Comparison of ENCODE assay signal across 8 mouse cellular contexts in the genomic region with DNA sequence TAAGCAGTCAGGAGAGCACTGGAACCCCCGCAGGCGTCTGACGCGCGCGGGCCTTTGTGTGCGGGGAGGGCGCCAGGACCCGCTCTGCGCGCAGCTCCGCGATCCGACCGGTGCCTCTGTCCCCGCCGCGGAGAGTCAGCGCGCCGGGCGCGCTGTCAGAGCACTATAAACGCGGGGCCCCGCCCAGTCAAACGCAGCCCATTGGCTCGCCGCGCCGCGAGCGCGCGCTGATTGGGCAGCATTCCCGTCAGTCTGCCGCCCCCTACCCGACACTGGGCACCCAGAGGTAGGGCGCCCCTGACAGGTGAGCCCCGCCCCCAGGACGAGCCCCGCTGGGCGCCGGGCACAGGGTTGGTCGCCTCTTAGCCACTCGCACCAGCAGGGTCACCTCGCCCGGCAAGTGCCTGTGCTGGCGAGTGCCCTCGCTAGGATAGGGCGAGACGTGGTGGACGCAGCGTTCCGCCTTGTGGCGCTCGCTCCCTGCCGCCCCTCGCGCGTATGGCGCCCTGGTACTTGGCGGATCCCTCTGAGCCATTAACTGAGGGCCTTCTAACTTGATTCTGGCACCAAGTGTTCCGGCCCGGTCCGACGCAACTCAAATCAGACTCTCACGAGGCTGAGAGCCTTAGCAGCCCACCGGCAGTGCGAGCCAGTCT. TPM values are rescaled to one million over a fixed set of nuclear protein-coding genes. Genes with fewer than 3 reads are reported as not detected.
DNase-seq lines count a peak whose midpoint lies in the region; ATAC-seq lines count a peak whose summit lies in the region.

A gene (minus strand): TSS at position 140 of the 656 bp plus-strand sequence.

- peak; percentile 93 for ATAC-seq in embryonic facial prominence, embryonic 13.5 days (ENCODE audit: insufficient number of reproducible peaks, insufficient read depth, low FRiP score, low TSS enrichment, low read depth)
- peak; percentile 90 for ATAC-seq in midbrain, embryonic 12.5 days (ENCODE audit: low FRiP score, low read depth)

- peak within 1 kb of the TSS; percentile 95 for H3K4me3 ChIP-seq in embryonic facial prominence, embryonic 13.5 days
- peak within 1 kb of the TSS; percentile 95 for H3K4me3 ChIP-seq in limb, embryonic 10.5 days
- H3K4me3 ChIP-seq in midbrain, embryonic 12.5 days, result peak within 1 kb of the TSS; percentile 83

- peak within 1 kb of the TSS; percentile 98 for H3K9ac ChIP-seq in embryonic facial prominence, embryonic 13.5 days
- peak within 1 kb of the TSS; percentile 89 for H3K9ac ChIP-seq in midbrain, embryonic 12.5 days (replicated peaks)

- peak within 1 kb of the TSS; percentile 86 for H3K4me2 ChIP-seq in embryonic facial prominence, embryonic 13.5 days
- peak within 1 kb of the TSS; percentile 91 for H3K4me2 ChIP-seq in midbrain, embryonic 12.5 days (replicated peaks)

- H3K27ac ChIP-seq in embryonic facial prominence, embryonic 13.5 days, result peak within 1 kb of the TSS; percentile 89
- H3K27ac ChIP-seq in limb, embryonic 10.5 days, result peak within 1 kb of the TSS; percentile 97
- peak within 1 kb of the TSS; percentile 89 for H3K27ac ChIP-seq in midbrain, embryonic 12.5 days (replicated peaks)

- no peaks in the 10 kb centered on the region for H3K27me3 ChIP-seq in embryonic facial prominence, embryonic 13.5 days
- no peaks in the 10 kb centered on the region for H3K27me3 ChIP-seq in limb, embryonic 10.5 days (ENCODE audit: low read depth, poor library complexity, severe bottlenecking)
- H3K27me3 ChIP-seq in midbrain, embryonic 12.5 days, result peaks cover 18% of the 10 kb centered on the region

- H3K36me3 ChIP-seq in embryonic facial prominence, embryonic 13.5 days, result peaks cover 8% of the 10 kb centered on the region
- peaks cover 24% of the 10 kb centered on the region for H3K36me3 ChIP-seq in limb, embryonic 10.5 days
- 0 out of 2 replicates have a peak, but pooled peaks cover 5% of the 10 kb centered on the region for H3K36me3 ChIP-seq in midbrain, embryonic 12.5 days

- 0% methylated on average over 59 of the region's 70 CpGs for WGBS in embryonic facial prominence, embryonic 13.5 days
- under 1% methylated on average over 70 of the region's 70 CpGs for WGBS in limb, embryonic 10.5 days
- WGBS in midbrain, embryonic 12.5 days, result under 1% methylated on average over 67 of the region's 70 CpGs

- peaks cover 21% of the 10 kb centered on the region for H3K4me1 ChIP-seq in embryonic facial prominence, embryonic 13.5 days
- peaks cover 44% of the 10 kb centered on the region for H3K4me1 ChIP-seq in limb, embryonic 10.5 days
- peaks cover 21% of the 10 kb centered on the region for H3K4me1 ChIP-seq in midbrain, embryonic 12.5 days

- no peaks in the 10 kb centered on the region for H3K9me3 ChIP-seq in embryonic facial prominence, embryonic 13.5 days
- no peaks in the 10 kb centered on the region for H3K9me3 ChIP-seq in limb, embryonic 10.5 days (replicated peaks)
- H3K9me3 ChIP-seq in midbrain, embryonic 12.5 days, result no peaks in the 10 kb centered on the region

- peak; percentile 89 to 93 for DNase-seq in adrenal gland, postnatal 4 days (ENCODE audit: low spot score in 2 of 2)
- DNase-seq in heart, adult 18-20 months, result peak; percentile 96 to 97
- peak; percentile 98 for DNase-seq in kidney, adult 18-20 months
- peak; percentile 97 for DNase-seq in limb, embryonic 10.5 days (ENCODE audit: low spot score)
- DNase-seq in skeletal muscle tissue, adult 2 months (ENCODE audit: low read depth, low spot score), result peak; percentile 85
- no peak for DNase-seq in MN1 (ENCODE audit: low spot score)

RNA-seq across cellular contexts. Expression of the gene that starts here (rescaled TPM):
- 10 to 100 TPM; 34.2 to 41.3 TPM for total RNA-seq in adrenal gland, postnatal 4 days (2021)
- polyA plus RNA-seq in embryonic facial prominence, embryonic 13.5 days (2015; fragmentation: Nextera tagmentation; extraction: Ambion mirVana), result 30.9 and 37.1 TPM in 2 replicates
- 10 to 100 TPM; 12.3 to 13.9 TPM for total RNA-seq in heart, adult 18-20 months (2021)
- polyA plus RNA-seq in limb, embryonic 10.5 days (2016; fragmentation: Nextera tagmentation; extraction: Ambion mirVana), result 27.3 and 28.5 TPM in 2 replicates
- polyA plus RNA-seq in midbrain, embryonic 12.5 days (2016; fragmentation: Nextera tagmentation; extraction: Ambion mirVana), result 26.7 and 30.9 TPM in 2 replicates
